ENCODE assay signal across 10 mouse cellular contexts in the genomic region with DNA sequence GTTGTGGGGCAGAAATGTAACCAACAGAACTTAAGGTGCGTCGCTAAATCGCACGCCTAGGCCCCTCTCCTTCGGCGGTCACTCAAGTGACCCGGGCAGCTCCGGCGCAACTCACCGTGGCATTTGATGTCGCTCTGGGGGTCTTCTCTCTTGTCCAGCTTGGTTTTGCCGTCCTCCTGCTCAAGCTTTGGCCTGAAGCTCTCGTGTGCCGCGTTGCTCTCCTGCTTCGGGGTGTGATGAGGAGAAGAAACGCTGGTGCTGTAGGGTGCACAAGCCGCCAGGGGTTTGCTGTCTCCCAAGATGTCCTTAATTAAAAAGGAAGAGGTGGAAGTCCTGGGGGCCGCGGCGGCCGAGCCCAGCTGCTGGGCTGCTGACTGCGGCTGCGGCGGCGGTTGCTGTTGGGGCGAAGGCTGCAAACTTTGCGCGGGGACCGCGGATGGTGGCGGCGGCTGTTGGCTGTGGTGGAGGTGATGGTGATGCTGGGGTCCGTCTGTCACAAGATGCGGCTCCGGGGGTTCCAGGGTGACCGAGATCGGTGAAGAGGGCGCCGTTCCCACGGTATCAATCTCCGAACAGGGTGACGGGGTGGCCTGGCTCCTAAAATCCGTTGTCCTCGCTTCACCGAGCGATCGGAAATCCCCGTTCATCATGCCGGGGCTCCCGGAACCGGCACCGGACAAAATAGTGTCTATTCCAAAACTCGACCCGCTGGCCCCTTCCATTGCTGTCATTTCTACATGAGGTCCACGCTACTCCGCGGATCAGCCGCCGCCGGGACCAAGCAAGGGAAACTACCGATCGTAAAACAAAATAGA. TPM values are rescaled to one million over a fixed set of nuclear protein-coding genes. Genes with fewer than 3 reads are reported as not detected.
A peak's percentile ranks its signal among the peaks of the same experiment; 100 is the strongest.
DNase-seq lines count a peak whose midpoint lies in the region; ATAC-seq and TF ChIP-seq lines count a peak whose summit lies in the region.
"Had no signal": no experiment of that assay in that cellular context is flagged by ENCODE, and none has a peak within 500 bp of the region (broad histone marks: within the 10 kb centered on the region; RNA-seq: fewer than 3 reads in every experiment).

No protein-coding gene starts in this region.

- H3K4me2 ChIP-seq in heart, postnatal 0 days (ENCODE audit: low read depth, low read length): no peak overlapping the region
- peak overlapping the region; percentile 64 for H3K4me2 ChIP-seq in midbrain, embryonic 16.5 days (ENCODE audit: low read length)

- peak overlapping the region; percentile 65 for H3K4me3 ChIP-seq in heart, embryonic 10.5 days
- H3K4me3 ChIP-seq in heart, postnatal 0 days (ENCODE audit: low read depth, low read length): peak overlapping the region; percentile 55
- H3K4me3 ChIP-seq in midbrain, embryonic 16.5 days (ENCODE audit: low read depth, low read length): peak overlapping the region; percentile 52

- no peaks in the 10 kb centered on the region for H3K9me3 ChIP-seq in heart, embryonic 10.5 days
- no peaks in the 10 kb centered on the region; the same call in 1 of the 2 replicates for H3K9me3 ChIP-seq in heart, postnatal 0 days (replicated peaks; ENCODE audit: control insufficient read depth, low read length)
- no peaks in the 10 kb centered on the region for H3K9me3 ChIP-seq in midbrain, embryonic 16.5 days (replicated peaks; ENCODE audit: control insufficient read depth, low read length, poor library complexity, severe bottlenecking)

- TF ChIP-seq EP300 in heart, postnatal 0 days (IDR thresholded peaks at IDR 0.05; ENCODE audit: low read depth): no peak

- H3K36me3 ChIP-seq in heart, embryonic 10.5 days: no peaks in the 10 kb centered on the region
- H3K36me3 ChIP-seq in heart, postnatal 0 days (replicated peaks; ENCODE audit: control insufficient read depth, insufficient read depth, low read length): no peaks in the 10 kb centered on the region
- no peaks in the 10 kb centered on the region for H3K36me3 ChIP-seq in midbrain, embryonic 16.5 days (ENCODE audit: control insufficient read depth, insufficient read depth, low read length)

- no peak overlapping the region for H3K9ac ChIP-seq in heart, postnatal 0 days (replicated peaks; ENCODE audit: low read depth, low read length)
- H3K9ac ChIP-seq in midbrain, embryonic 16.5 days (ENCODE audit: low read depth, low read length): peak overlapping the region; percentile 70

- peaks cover 98% of the 10 kb centered on the region for H3K27me3 ChIP-seq in heart, embryonic 10.5 days (ENCODE audit: insufficient read depth, poor library complexity, severe bottlenecking)
- peaks cover 95% of the 10 kb centered on the region for H3K27me3 ChIP-seq in heart, postnatal 0 days (ENCODE audit: control insufficient read depth, insufficient read depth, low read length)
- peaks cover 24% of the 10 kb centered on the region for H3K27me3 ChIP-seq in midbrain, embryonic 16.5 days (ENCODE audit: control insufficient read depth, insufficient read depth, low read depth, low read length)

- TF ChIP-seq CTCF in heart, postnatal 0 days (IDR thresholded peaks at IDR 0.05; ENCODE audit: low read depth): no peak

- peaks cover 33% of the 10 kb centered on the region for H3K4me1 ChIP-seq in heart, embryonic 10.5 days
- peaks cover 7% of the 10 kb centered on the region; the same call in 1 of the 2 replicates for H3K4me1 ChIP-seq in heart, postnatal 0 days (ENCODE audit: control insufficient read depth, insufficient read depth)
- peaks cover 10% of the 10 kb centered on the region for H3K4me1 ChIP-seq in midbrain, embryonic 16.5 days (ENCODE audit: control insufficient read depth, insufficient read depth, low read length)

- no peak for DNase-seq in heart, embryonic 10.5 days (ENCODE audit: low spot score)
- DNase-seq in heart, postnatal 10 days: no peak
- DNase-seq in cerebellum, postnatal 10 days: peak; percentile 63 to 73
- no peak for DNase-seq in heart, postnatal 0 days (ENCODE audit: low spot score)
- DNase-seq in ovary, adult 18-20 months (ENCODE audit: low spot score): no peak
- DNase-seq in thymus, postnatal 14 days: no peak
- DNase-seq in right cerebral cortex, adult 18-20 months: no peak

- ATAC-seq in heart, postnatal 0 days (ENCODE audit: insufficient read depth, low read depth): no peak
- no peak for ATAC-seq in midbrain, embryonic 16.5 days

- intact Hi-C loops in heart, postnatal 10 days (cut with DNase I): no loop called here

- no peak overlapping the region for H3K27ac ChIP-seq in heart, embryonic 10.5 days
- no peak overlapping the region for H3K27ac ChIP-seq in heart, postnatal 0 days (ENCODE audit: low read depth)
- H3K27ac ChIP-seq in midbrain, embryonic 16.5 days (ENCODE audit: low read length): peak overlapping the region; percentile 85

- WGBS in heart, embryonic 10.5 days: under 1% methylated on average over 63 of the region's 63 CpGs
- 2% methylated on average over 63 of the region's 63 CpGs for WGBS in heart, postnatal 0 days
- under 1% methylated on average over 62 of the region's 63 CpGs for WGBS in midbrain, embryonic 16.5 days

RNA-seq across cellular contexts. Expression of gene Barhl2, which starts 0.6 kb away (rescaled TPM):
- polyA plus RNA-seq in heart, embryonic 10.5 days (2016; fragmentation: Nextera tagmentation; extraction: Ambion mirVana): not detected in 2 replicates
- total RNA-seq in heart, postnatal 10 days (2021): not detected
- not detected in 2 replicates for total RNA-seq in heart, postnatal 0 days (2014; rRNA removed; ENCODE audit: low replicate concordance)
- polyA plus RNA-seq in heart, postnatal 0 days (2015; fragmentation: Nextera tagmentation; extraction: Ambion mirVana): not detected in 2 replicates
- polyA plus RNA-seq in midbrain, embryonic 16.5 days (2015; fragmentation: Nextera tagmentation; extraction: Ambion mirVana): 6.8 and 8.5 TPM in 2 replicates
- polyA plus RNA-seq: C2C12; lung, embryonic 16.5 days had no signal

Comparison
In these comparisons a context has a peak if more than half of its experiments do, and no peak if none do; other contexts are left out.
1. DNase-seq: peak in cerebellum, postnatal 10 days (2 of 2); none in heart, embryonic 10.5 days (single experiment), heart, postnatal 10 days (0 of 2), heart, postnatal 0 days (single experiment), ovary, adult 18-20 months (single experiment), thymus, postnatal 14 days (single experiment) and right cerebral cortex, adult 18-20 months (single experiment).
2. Peak in every context shown above with its lines, with median percentiles within 50 percentile points of each other: H3K4me3 ChIP-seq.